Mouse (Mus musculus) gastrocnemius, postnatal 14 days (tissue): ENCODE results near the gene Col2a1. TPM values are rescaled to one million over a fixed set of nuclear protein-coding genes. Genes with fewer than 3 reads are reported as not detected.

Source experiments
- DNase-seq: peaks from one replicate; pipeline ENCODE4 v3.0.0; 2021; ENCODE audit warnings: mixed read lengths
- intact Hi-C: fragments of 180-260 bp; cut with DNase I; formaldehyde crosslinking; loops from one replicate; pipeline ENCODE4 v1.15.1; 2025; ENCODE audit warnings: low total_unique reads
- long read RNA-seq, 2 experiments: library from polyadenylated mRNA; stranded (forward); transcript quantifications; one replicate each; pipeline ENCODE4 v2.0.0; 2021
- total RNA-seq, 2 experiments: library from RNA; stranded (reverse); gene quantifications; 2 replicates each; pipeline ENCODE4 v1.2.3; 2021

The Col2a1 gene
- total RNA-seq = 10 to 100 TPM; 21.8 to 23.5 TPM
- long read RNA-seq, experiment 1, full-length matches to known transcripts = 14 of 26 reads
- long read RNA-seq, experiment 1, partial matches to known transcripts = 10 of 26 reads
- long read RNA-seq, experiment 1, other reads (novel, unspliced or antisense) = 2 of 26 reads
- long read RNA-seq, experiment 2, full-length matches to known transcripts = 5 of 11 reads
- long read RNA-seq, experiment 2, partial matches to known transcripts = 5 of 11 reads
- long read RNA-seq, experiment 2, other reads (novel, unspliced or antisense) = 1 of 11 reads

GRCm38 (mm10) chr15:98003822-98004739 lies at the start of gene Col2a1:
Gene Col2a1, minus strand, starts transcription at chr15:98004695.
- intact Hi-C loops = no loop called here
- DNase-seq = no peak

DNA sequence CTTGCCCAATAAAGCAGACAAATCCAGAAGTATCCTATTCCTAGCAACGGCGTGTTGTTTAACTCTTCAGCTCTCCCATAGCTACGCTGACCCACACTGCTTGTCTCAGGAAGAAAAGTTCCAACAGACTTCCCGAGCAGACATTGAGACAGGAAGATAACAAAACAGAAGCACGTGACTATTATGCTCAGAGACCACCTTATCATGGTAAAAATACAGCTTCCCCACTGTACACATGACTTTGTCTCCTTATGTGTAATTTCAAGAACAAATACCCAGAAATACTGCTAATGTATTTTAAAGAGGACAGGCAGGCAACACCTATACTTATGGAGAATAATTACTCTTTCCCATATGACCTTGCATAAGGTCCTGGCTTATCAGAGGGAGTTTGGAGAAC lies 47.2 kb upstream of the Col2a1 start:
- DNase-seq = no peak
- intact Hi-C loops = no loop called here

GRCm38 (mm10) chr15:98048918-98049700 lies 44.6 kb upstream of the Col2a1 start:
- intact Hi-C loops = no loop called here
- DNase-seq = no peak

GRCm38 (mm10) chr15:98044387-98044786 lies 39.9 kb upstream of the Col2a1 start:
- DNase-seq = no peak
- intact Hi-C loops = no loop called here

- intact Hi-C loops = no loop called here
- DNase-seq = no peak
Observed at GRCm38 (mm10) chr15:98043967-98044366, 39.5 kb upstream of the Col2a1 start.

DNA sequence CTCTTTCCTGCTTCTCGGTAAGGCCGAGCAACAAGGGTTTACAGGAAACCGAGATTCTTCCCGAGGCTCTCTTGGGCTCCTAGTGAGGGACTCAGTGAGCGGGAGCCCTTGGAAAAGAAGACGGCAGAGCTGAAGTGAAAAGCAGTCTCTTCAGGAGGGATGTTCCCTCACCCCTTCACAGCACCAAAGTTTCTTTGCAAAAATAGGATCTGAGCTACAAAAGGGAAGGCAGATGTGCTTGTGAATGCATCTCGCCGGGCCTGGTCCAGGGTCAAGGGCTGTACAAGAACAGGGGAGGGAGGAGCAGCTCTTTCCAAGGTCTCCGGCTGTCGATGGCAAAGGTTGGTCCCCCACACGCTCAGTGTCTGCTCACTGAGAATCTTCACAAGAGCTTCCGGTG lies 38.0 kb upstream of the Col2a1 start:
- no peak for DNase-seq
- intact Hi-C loops = no loop called here

- intact Hi-C loops = no loop called here
- no peak for DNase-seq
Observed at GRCm38 (mm10) chr15:98039682-98040081, 35.2 kb upstream of the Col2a1 start.

DNA sequence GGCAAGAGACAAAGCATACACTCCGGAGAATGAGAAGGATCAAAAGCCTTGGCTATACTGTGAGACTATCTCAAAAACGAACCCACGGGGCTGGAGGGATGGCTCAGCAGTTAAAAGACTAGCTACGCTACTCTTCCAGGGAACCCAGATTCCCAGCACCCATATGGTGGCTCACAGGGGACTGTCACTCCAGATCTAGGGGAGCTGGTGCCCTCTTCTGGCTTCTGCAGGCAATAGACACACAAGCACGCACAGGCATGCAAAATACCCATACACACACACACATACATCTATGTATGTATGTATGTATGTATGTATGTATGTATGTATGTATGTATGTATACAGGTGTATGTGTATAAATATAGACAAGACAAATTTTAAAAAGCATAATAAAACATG lies 32.1 kb upstream of the Col2a1 start:
- intact Hi-C loops = no loop called here
- DNase-seq = no peak

DNA sequence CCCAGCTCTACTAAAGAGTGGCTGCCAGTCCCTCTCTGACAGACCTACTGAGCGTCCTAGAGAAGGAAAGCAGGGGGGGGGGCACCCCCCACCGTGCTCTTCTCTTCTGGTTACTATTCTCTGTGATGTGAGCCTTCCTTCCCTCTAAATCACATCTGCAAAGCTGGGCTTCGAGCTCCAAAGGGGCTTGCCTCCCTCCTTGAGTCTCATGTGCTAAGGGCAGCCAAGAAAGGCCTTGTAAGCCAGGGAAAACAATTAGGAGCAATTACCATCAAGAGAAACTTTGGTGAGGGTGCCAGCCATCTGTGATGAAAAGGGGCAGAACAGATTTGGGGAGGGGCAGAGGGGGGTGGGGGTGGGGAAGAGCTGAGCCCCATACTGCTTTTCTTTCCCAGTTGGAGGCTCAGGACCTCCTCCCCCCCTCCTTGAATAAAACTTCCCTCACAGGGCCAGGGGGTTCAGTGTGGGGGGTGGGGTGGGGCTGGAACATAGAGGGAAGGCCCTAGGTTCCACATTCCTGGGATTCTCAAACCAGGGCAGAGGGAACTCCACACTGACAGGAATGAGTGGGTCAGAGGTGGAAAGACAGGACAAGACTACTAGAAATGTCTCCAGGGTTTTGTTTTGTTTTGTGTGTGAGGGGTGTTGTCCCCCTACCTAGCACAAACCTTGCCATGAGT lies 30.7 kb upstream of the Col2a1 start:
- intact Hi-C loops = no loop called here

DNA sequence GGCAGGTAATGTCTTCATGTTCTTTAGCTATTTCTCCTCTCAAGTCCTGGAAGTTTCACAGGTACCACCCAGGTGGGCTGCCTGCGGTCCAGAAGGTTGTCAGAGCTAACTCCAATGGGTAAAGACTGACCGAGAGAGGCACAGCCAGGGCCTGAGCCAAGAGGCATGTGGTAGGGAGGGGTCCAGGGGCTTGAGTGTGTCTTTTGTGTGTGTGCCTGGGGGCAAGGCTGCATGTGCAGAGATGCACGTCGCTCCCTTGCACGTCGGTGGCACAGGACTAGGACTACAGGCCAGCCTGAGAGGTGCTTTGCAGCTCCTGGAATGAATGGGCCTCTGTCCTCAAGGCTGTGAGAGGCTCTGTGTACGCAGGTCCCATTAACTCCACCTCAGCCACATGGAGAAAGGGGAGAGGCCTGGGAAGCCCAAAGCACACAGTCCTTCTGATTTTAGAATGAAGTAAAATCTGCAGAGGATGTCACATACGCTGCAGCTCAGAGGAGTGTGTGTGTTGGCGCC lies 28.8 kb upstream of the Col2a1 start:
- DNase-seq = no peak
- intact Hi-C loops = no loop called here

More for the DNA sequence above, 30.7 kb upstream of the Col2a1 start:
- no peak for DNase-seq

GRCm38 (mm10) chr15:98029798-98030197 lies 25.3 kb upstream of the Col2a1 start:
- no peak for DNase-seq
- intact Hi-C loops = no loop called here

DNA sequence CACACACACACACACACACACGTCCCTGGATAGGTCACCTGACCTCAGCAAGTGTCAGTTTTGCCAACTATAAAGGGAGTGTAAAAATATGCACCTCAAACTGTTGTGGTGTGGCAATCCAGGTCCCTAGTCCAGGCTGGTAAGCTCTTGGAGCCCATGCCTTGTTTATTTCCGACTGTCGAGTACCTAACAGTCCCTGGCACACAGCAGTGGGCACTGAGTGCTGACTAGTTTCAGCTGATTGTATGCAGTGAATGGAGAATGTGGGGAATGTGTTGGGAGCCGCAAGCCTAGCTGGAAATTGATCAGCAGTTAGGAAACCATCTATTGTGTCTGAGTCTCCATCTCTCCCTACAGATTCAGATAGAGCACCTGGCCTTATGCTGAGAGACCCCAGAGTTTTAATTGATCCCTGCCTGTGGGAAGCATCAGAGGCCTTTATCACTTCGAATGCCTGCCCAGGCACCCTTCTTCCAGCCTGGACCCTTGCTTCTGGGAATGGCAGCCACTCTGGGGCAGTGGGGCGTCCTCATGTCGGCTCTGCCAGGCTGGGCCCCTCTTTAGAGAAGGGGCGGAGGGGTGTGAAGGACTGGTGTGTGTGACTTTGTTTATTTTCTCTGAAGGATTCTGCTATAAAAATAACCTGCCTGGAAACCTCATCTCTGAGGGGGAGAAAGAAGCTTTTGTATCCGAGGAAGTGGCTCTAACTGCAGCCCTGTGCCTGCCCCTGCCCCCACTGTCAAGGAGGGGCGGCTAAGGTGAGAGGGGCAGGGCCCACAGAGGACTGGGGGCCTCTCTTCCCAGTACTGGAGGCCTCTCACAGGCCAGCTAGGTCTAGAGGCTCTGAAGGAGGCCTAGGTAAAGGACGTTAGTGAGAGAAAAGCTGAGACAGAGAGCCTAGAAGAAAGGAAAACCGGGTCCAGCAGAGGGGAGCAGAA lies 22.7 kb upstream of the Col2a1 start:
- no peak for DNase-seq
- intact Hi-C loops = no loop called here

DNA sequence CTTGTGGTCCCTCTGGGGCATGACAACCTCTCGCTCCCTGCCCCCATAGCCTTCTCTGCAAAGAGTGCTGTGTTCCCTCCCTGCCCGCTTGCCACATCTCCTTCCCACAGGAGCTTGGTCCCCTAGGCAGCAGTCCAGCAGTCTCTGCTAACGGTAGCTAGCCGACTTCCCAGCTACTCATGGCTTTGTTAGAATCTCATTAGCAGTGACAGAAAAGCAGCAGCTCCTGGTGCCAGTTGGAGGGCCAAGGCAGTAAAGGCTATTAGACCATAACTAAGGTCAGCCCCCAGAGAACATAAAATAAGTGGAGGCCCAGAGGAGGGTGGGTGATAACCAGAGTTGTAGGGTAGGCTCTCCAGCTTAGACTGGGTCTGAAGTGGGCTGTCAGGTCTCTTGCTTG lies 21.1 kb upstream of the Col2a1 start:
- no peak for DNase-seq
- intact Hi-C loops = no loop called here

DNA sequence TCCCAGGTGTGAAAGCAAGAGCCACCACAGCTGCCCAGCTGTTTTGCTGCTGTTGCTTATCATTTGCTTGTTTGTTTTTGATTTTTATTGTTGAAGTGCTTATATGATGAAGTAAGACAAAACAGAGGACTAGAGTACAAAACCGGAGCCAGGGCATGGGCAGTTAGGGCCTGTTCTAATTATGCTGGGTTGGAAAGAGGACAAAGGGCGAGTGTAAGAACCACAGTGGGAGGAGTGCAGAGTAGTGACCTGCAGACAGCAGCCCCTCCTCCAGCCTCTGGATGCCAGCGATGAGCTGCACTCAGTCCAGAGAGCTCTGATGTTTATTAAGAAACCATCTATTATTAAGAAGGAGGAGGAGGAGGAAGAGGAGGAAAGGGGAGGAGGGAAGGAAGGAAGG lies 18.6 kb upstream of the Col2a1 start:
- DNase-seq = no peak
- intact Hi-C loops = no loop called here

DNA sequence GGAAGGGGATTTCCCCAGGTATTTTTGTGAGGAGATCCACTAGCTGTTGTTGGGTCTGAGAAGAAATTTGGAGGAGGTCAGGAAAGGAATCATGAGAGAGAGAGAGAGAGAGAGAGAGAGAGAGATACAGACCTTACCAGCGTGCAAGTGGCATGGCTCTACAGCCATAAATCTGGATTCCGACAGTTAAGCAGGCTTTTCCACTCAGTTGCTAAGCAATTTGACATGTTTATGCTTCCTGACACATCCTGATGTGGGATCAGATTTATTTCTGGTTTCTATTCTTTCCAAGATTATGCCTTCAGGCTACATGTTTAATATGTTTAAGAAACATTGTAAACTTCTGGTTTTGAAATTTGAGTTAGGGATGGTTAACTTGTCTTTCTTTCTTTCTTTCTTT lies 17.4 kb upstream of the Col2a1 start:
- DNase-seq = no peak
- intact Hi-C loops = no loop called here

DNA sequence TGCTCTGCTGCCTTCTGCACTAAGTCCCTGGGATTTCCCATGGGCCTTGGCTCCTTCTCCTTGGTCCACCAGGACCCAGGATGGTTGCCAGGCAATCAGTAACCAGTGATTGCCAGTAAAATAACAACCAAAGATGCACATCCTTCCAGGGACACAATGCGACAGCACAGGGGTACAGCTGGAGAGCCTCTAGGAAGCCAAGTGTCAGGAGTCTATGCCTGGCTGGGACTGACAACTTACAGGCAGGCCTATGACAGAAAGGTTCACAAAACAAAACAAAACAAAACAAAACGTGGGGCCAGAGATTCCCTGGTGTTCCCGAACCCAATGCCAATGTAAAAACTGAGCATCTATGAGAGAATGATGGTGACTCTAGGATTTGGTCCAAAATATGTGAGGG lies 14.6 kb upstream of the Col2a1 start:
- DNase-seq = no peak
- intact Hi-C loops = no loop called here

- intact Hi-C loops = no loop called here
- no peak for DNase-seq
Observed at GRCm38 (mm10) chr15:98017925-98018324, 13.4 kb upstream of the Col2a1 start.

- intact Hi-C loops = no loop called here
- no peak for DNase-seq
Observed at GRCm38 (mm10) chr15:98012810-98013209, 8.3 kb upstream of the Col2a1 start.
